Mouse (Mus musculus): ENCODE measurements around the gene Dnal1.

GRCm38 (mm10) chr12:84192741-84193641, 78.8 kb downstream of the Dnal1 start:
- TF ChIP-seq POLR2A (IDR thresholded peaks at IDR 0.05; ENCODE audit: control insufficient read depth in 1 of 2, insufficient read depth in 1 of 2, low read depth in 1 of 2, low read length in 2 of 2, poor library complexity in 1 of 2) (peak in 1 of 2 experiments; percentile 62; a peak in 3 of 4 replicates), MAZ (IDR thresholded peaks at IDR 0.05; ENCODE audit: low read depth, low read length) (no peak), ZC3H11A (IDR thresholded peaks at IDR 0.05; ENCODE audit: low read depth, low read length) (no peak), CTCF (IDR thresholded peaks at IDR 0.05 in 2 of 3, conservative IDR thresholded peaks at IDR 0.05 in 1 of 3; ENCODE audit: control insufficient read depth in 1 of 3, insufficient read depth in 1 of 3, low read depth in 2 of 3, low read length in 3 of 3, poor library complexity in 1 of 3, severe bottlenecking in 1 of 3) (no peak), GATA1 (IDR thresholded peaks at IDR 0.05; ENCODE audit: low read depth, low read length) (no peak), MAX (IDR thresholded peaks at IDR 0.05; ENCODE audit: low read length) (0 out of 2 replicates have a peak, but pooled peaks have one; percentile 24)
